Mouse (Mus musculus) liver, adult (tissue): ENCODE data around the gene Ncapd2.
A peak's percentile ranks its signal among the peaks of the same experiment; 100 is the strongest.

Source experiments
- GATA4 ChIP-seq: IDR thresholded peaks from 2 replicates; pipeline ENCODE4 v1.6.1; 2014; ENCODE audit warnings: mild to moderate bottlenecking, low read length; ENCODE audit not compliant: insufficient replicate concordance

Ncapd2 gene

GRCm38 (mm10) chr6:125160558-125160853 is 31.0 kb downstream of the Ncapd2 start:
- no peak for TF ChIP-seq GATA4

- TF ChIP-seq GATA4: no peak
These were observed 31.5 kb downstream of the Ncapd2 start for GRCm38 (mm10) chr6:125159773-125160557.

- TF ChIP-seq GATA4: no peak
These were observed 32.5 kb downstream of the Ncapd2 start for GRCm38 (mm10) chr6:125158944-125159492.

DNA sequence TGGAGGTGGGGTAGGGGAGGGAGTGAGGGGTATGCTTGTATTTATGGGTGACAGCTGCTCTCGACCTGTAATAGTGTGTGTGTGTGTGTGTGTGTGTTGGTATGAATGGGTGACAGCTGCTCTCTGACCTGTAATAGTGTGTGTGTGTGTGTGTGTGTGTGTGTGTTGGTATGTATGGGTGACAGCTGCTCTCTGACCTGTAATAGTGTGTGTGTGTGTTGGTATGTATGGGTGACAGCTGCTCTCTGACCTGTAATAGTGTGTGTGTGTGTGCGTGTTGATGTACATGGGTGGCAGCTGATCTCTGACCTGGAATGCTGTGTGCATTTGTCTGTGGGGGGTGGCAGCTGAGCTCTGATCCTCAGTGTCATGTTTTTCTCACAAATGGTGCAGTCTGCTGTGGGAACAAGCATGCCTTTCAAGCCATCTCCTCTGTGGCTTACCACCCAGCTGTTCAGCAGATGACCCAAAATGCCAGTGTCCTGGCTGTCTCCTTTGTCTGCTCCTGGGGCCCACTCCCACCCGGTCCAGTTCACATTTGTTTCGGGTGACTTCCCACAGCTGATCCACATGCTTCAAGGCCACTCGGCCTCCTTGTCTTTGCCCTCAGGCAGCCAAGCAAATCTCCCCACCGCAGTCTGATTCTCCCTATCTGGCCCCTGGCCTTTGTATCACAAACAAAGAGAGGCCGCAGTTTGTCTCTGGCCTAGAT is 34.4 kb downstream of the Ncapd2 start:
- no peak for TF ChIP-seq GATA4

GRCm38 (mm10) chr6:125156491-125156890 is 35.0 kb downstream of the Ncapd2 start:
- TF ChIP-seq GATA4: no peak

GRCm38 (mm10) chr6:125155262-125155661 is 36.2 kb downstream of the Ncapd2 start:
- TF ChIP-seq GATA4: no peak

GRCm38 (mm10) chr6:125154550-125154949 is 37.0 kb downstream of the Ncapd2 start:
- TF ChIP-seq GATA4: no peak

- no peak for TF ChIP-seq GATA4
These were observed 37.8 kb downstream of the Ncapd2 start for GRCm38 (mm10) chr6:125153682-125154081.

- no peak for TF ChIP-seq GATA4
These were observed 38.5 kb downstream of the Ncapd2 start for GRCm38 (mm10) chr6:125153018-125153389.

DNA sequence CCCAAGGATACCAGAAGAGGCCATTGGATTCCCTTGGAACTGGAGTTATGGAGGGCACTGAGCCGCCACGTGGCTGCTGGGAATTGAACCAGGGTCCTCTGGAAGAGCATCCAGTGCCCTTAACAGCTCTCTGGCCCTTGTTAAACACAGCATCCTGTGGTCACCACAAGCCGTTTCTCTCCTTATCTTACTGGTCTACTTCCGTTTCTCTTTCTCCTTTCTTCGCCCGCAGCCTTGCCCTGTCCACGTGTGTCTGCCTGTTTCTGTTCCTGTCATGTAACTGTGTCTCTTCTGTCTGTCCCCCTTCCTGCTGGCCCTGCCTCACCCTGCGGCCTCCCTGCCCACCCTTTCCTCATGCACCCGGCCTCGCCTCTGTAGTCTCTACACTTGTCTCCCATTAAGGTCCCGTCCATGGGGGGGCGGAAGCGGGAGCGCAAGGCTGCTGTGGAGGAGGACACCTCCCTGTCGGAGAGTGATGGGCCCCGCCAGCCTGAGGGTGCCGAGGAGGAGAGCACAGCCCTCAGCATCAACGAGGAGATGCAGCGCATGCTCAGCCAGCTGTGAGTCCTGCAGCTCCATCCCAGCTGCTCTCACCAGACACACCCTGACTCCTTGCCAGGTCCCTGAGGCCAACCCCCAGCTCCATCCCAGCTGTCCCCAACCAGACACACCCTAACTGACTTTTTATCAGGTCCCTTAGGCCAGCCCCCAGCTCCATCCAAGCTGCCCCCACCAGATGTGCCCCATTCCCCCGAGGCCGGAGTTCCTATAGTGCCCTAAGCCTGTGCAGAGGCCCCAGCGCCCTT is 39.1 kb downstream of the Ncapd2 start:
- TF ChIP-seq GATA4: no peak

GRCm38 (mm10) chr6:125149569-125149950 is 41.9 kb downstream of the Ncapd2 start:
- TF ChIP-seq GATA4: no peak

DNA sequence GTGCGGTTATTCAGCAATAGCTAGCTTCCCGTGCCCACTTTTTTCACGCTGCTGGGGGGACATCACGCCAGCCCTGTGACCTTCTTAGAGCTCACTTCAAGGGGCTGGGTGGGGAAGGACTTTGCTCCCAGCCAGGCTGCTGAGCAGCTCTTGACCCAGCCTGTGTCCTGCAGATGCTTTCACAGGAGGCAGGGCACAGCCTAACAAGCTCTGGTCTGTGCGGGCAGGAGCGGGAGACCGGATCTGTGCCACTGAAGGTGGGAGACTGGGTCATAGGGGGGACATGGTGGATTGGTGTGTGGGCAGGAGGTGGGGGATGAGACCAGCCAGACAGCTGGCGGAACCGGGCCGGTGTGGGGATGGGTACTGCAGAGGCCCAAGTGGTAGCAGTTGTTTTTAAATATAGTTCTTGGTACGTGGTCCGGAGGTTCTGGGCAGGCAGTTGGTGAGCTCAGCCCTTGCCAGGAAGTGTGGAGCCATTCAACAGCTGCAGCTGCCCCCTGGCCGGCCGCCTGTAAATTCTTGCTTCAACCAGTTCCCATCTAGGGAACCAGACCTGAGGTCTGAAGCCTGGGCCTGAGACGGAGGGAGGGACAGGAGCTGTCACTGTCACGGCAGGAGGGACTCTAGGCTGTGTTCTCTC is 42.5 kb downstream of the Ncapd2 start:
- TF ChIP-seq GATA4: no peak

- TF ChIP-seq GATA4: peak; percentile 95; the same call in 1 of the 2 replicates
These were observed 43.1 kb downstream of the Ncapd2 start for GRCm38 (mm10) chr6:125148251-125148925.

GRCm38 (mm10) chr6:125147329-125147728 is 44.2 kb downstream of the Ncapd2 start:
- TF ChIP-seq GATA4: no peak
